Mouse (Mus musculus): ENCODE measurements around the gene Dnmt3a.

Dnmt3a gene

GRCm38 (mm10) chr12:3805852-3806251, at the start of gene Dnmt3a:
TSS of gene Dnmt3a (plus strand) at chr12:3806007.
- DNase-seq (ENCODE audit: low read depth, low spot score) = no peak

- no peak for DNase-seq (ENCODE audit: low read depth, low spot score)
Measured at GRCm38 (mm10) chr12:3756216-3756615, 49.6 kb upstream of the Dnmt3a start.

- DNase-seq (ENCODE audit: low read depth, low spot score) = no peak
Measured at GRCm38 (mm10) chr12:3758127-3758526, 47.7 kb upstream of the Dnmt3a start.

GRCm38 (mm10) chr12:3759419-3759818, 46.4 kb upstream of the Dnmt3a start:
- no peak for DNase-seq (ENCODE audit: low read depth, low spot score)

GRCm38 (mm10) chr12:3760876-3761590, 44.8 kb upstream of the Dnmt3a start:
- DNase-seq (ENCODE audit: low read depth, low spot score) = no peak

- no peak for DNase-seq (ENCODE audit: low read depth, low spot score)
Measured at GRCm38 (mm10) chr12:3761591-3762295, 44.1 kb upstream of the Dnmt3a start.

GRCm38 (mm10) chr12:3764191-3764804, 41.5 kb upstream of the Dnmt3a start:
- no peak for DNase-seq (ENCODE audit: low read depth, low spot score)

GRCm38 (mm10) chr12:3767360-3767759, 38.4 kb upstream of the Dnmt3a start:
- no peak for DNase-seq (ENCODE audit: low read depth, low spot score)

GRCm38 (mm10) chr12:3768391-3768790, 37.4 kb upstream of the Dnmt3a start:
- no peak for DNase-seq (ENCODE audit: low read depth, low spot score)

GRCm38 (mm10) chr12:3770546-3770945, 35.3 kb upstream of the Dnmt3a start:
- no peak for DNase-seq (ENCODE audit: low read depth, low spot score)

GRCm38 (mm10) chr12:3771080-3771479, 34.7 kb upstream of the Dnmt3a start:
- DNase-seq (ENCODE audit: low read depth, low spot score) = no peak

GRCm38 (mm10) chr12:3773643-3774042, 32.2 kb upstream of the Dnmt3a start:
- DNase-seq (ENCODE audit: low read depth, low spot score) = no peak

- no peak for DNase-seq (ENCODE audit: low read depth, low spot score)
Measured at GRCm38 (mm10) chr12:3776015-3776414, 29.8 kb upstream of the Dnmt3a start.

GRCm38 (mm10) chr12:3777682-3778081, 28.1 kb upstream of the Dnmt3a start:
- no peak for DNase-seq (ENCODE audit: low read depth, low spot score)

- no peak for DNase-seq (ENCODE audit: low read depth, low spot score)
Measured at GRCm38 (mm10) chr12:3778286-3778685, 27.5 kb upstream of the Dnmt3a start.

GRCm38 (mm10) chr12:3779639-3780038, 26.2 kb upstream of the Dnmt3a start:
- no peak for DNase-seq (ENCODE audit: low read depth, low spot score)

- DNase-seq (ENCODE audit: low read depth, low spot score) = no peak
Measured at GRCm38 (mm10) chr12:3780405-3780891, 25.4 kb upstream of the Dnmt3a start.

- no peak for DNase-seq (ENCODE audit: low read depth, low spot score)
Measured at GRCm38 (mm10) chr12:3780931-3781471, 24.8 kb upstream of the Dnmt3a start.

GRCm38 (mm10) chr12:3781482-3781881, 24.3 kb upstream of the Dnmt3a start:
- no peak for DNase-seq (ENCODE audit: low read depth, low spot score)

GRCm38 (mm10) chr12:3783196-3783825, 22.5 kb upstream of the Dnmt3a start:
- no peak for DNase-seq (ENCODE audit: low read depth, low spot score)

- DNase-seq (ENCODE audit: low read depth, low spot score) = no peak
Measured at GRCm38 (mm10) chr12:3784258-3784657, 21.5 kb upstream of the Dnmt3a start.

GRCm38 (mm10) chr12:3784729-3785128, 21.1 kb upstream of the Dnmt3a start:
- no peak for DNase-seq (ENCODE audit: low read depth, low spot score)
